Mouse (Mus musculus): ENCODE data around the gene Nav1. TPM values are rescaled to one million over a fixed set of nuclear protein-coding genes. Genes with fewer than 3 reads are reported as not detected.

The Nav1 gene
- polyA plus RNA-seq, 1 experiment from 2014 or later = 1.0 TPM

DNA sequence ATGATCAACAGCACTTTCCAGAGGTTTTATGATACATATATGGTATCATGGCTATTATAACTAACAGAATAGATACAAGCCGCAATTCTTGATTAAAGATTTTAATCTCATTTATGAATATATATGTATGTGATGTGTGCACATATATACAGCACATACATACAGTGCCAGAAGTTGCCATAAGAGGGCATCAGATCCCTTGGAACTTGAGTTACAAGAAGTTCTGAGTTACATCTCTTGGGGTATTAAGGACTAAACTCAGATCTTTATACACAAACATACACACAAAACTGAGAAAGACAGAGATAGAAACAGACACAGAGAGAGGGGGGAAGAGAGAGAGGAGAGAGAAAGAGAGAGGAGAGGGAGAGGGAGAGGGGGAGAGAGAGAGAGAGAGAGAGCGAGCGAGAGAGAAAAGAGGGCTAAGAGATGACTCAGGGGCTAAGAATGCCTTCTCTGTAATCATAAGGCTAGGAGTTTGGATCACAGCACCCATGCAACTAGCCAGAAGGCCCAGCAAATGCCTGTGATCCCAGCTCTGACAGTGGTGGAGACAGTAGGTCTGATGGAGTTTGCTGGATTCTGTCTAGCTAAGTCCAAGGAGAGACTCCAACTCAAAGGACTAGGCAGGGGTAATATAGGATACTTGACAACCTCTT is 205.5 kb downstream of the Nav1 start:
- H3K9ac ChIP-seq = no peak overlapping the region
- H3K27me3 ChIP-seq = no peaks in the 10 kb centered on the region
- H3K27ac ChIP-seq (replicated peaks) = no peak overlapping the region
- H3K4me2 ChIP-seq = no peak overlapping the region
- H3K9me3 ChIP-seq (replicated peaks) = no peaks in the 10 kb centered on the region
- no peak overlapping the region for H3K4me3 ChIP-seq (replicated peaks)
- 79% methylated on average over 3 of the region's 3 CpGs for WGBS (ENCODE audit: insufficient replicate concordance)
- peaks cover 87% of the 10 kb centered on the region for H3K36me3 ChIP-seq (replicated peaks)
- no peaks in the 10 kb centered on the region for H3K4me1 ChIP-seq (replicated peaks)
- ATAC-seq (ENCODE audit: insufficient read depth) = no peak

DNA sequence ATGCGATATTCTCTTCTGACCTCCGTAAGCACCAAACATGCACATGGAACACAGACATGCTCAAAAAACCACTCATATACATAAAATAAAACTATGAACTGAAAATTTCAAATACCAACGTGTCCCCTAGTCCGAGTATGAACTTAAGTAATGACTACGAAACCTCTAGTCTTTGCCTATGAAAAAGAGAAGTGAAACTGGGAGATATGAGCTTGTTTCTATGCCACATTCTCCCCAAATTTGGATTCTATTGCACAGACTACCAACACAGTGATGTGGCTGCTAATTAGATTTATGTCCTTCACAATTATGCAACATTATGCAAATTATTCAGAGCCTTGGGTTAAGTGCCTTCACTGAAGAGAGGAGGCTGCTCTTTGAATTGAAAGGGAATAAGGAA is 207.6 kb downstream of the Nav1 start:
- Histone ChIP-seq H3K4me2 (no peak overlapping the region), H3K4me1 (replicated peaks) (no peaks in the 10 kb centered on the region), H3K4me3 (replicated peaks) (no peak overlapping the region), H3K36me3 (replicated peaks) (peaks cover 82% of the 10 kb centered on the region), H3K9me3 (replicated peaks) (no peaks in the 10 kb centered on the region), H3K9ac (no peak overlapping the region), H3K27me3 (no peaks in the 10 kb centered on the region), H3K27ac (replicated peaks) (no peak overlapping the region)
- no peak for ATAC-seq (ENCODE audit: insufficient read depth)
- WGBS (ENCODE audit: insufficient replicate concordance) = 88% methylated on average over 5 of the region's 5 CpGs

DNA sequence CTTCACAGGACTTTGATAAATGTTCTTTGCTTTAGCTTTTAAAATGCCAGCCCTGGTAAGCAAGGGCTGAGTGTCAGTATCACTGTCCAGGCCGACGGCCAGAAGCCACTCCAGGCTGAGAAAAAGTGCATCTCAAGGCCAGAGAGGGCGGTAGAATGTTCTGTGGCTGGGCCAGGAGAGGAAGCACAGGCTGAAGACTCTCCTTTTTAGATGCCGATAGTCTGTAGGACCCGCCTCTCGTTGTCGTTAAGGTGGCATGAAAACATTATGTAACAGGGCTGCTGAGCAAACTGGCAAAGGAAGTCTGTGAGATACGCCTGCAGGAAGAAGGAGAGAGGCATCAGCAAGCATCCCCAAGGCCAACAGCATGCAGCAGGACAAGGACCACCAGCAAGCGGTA is 221.9 kb downstream of the Nav1 start:
- Histone ChIP-seq H3K4me3 (replicated peaks) (no peak overlapping the region), H3K9me3 (replicated peaks) (no peaks in the 10 kb centered on the region), H3K4me2 (no peak overlapping the region), H3K4me1 (replicated peaks) (no peaks in the 10 kb centered on the region), H3K27ac (replicated peaks) (no peak overlapping the region), H3K27me3 (no peaks in the 10 kb centered on the region), H3K36me3 (replicated peaks) (peaks cover 74% of the 10 kb centered on the region), H3K9ac (no peak overlapping the region)
- WGBS (ENCODE audit: insufficient replicate concordance) = 85% methylated on average over 9 of the region's 9 CpGs
- no peak for ATAC-seq (ENCODE audit: insufficient read depth)

Small RNA genes lying within 50 kb of the gene (microRNA-seq; reads per million reads assigned to microRNA genes)
- gene Mir1231 = 1.0 reads per million

Other genes with a start within 250 kb of the Nav1 start
- gene Shisa4, start 232.1 kb downstream of the Nav1 start, polyA plus RNA-seq (2015; fragmentation: Nextera tagmentation; extraction: Ambion mirVana) = 1.3 and 1.6 TPM in 2 replicates
- 25.6 and 27.5 TPM in 2 replicates for gene Ipo9, start 176.8 kb downstream of the Nav1 start, polyA plus RNA-seq (2015; fragmentation: Nextera tagmentation; extraction: Ambion mirVana)
- 32.7 and 33.8 TPM in 2 replicates for gene Csrp1, start 112.8 kb upstream of the Nav1 start, polyA plus RNA-seq (2015; fragmentation: Nextera tagmentation; extraction: Ambion mirVana)
- gene Phlda3, start 158.8 kb upstream of the Nav1 start, polyA plus RNA-seq (2015; fragmentation: Nextera tagmentation; extraction: Ambion mirVana) = 6.2 and 6.7 TPM in 2 replicates
- gene Tnni1, start 172.1 kb upstream of the Nav1 start, polyA plus RNA-seq (2015; fragmentation: Nextera tagmentation; extraction: Ambion mirVana) = 15.5 and 23.2 TPM in 2 replicates
- 0.30 and 0.56 TPM in 2 replicates for gene Lad1, start 211.3 kb upstream of the Nav1 start, polyA plus RNA-seq (2015; fragmentation: Nextera tagmentation; extraction: Ambion mirVana)
- 8.0 and 11.4 TPM in 2 replicates for gene Tnnt2, start 229.1 kb upstream of the Nav1 start, polyA plus RNA-seq (2015; fragmentation: Nextera tagmentation; extraction: Ambion mirVana)

Data from liver, embryonic 15.5 days (tissue).